Mouse (Mus musculus) myocyte (in vitro differentiated cells): Measurements from ENCODE around the gene Ctsl. TPM values are rescaled to one million over a fixed set of nuclear protein-coding genes. Genes with fewer than 3 reads are reported as not detected.

ENCODE experiments used
- H3K27me3 ChIP-seq: one replicate; pipeline ENCODE4 v1.6.1; 2011; ENCODE audit not compliant: control insufficient read depth, insufficient read depth, insufficient read length
- H3K36me3 ChIP-seq: one replicate; pipeline ENCODE4 v1.6.1; 2011; ENCODE audit not compliant: control insufficient read depth, insufficient read depth
- H3K4me2 ChIP-seq: one replicate; pipeline ENCODE4 v1.6.1; 2011; ENCODE audit warnings: low read depth, control low read depth
- H3K4me3 ChIP-seq: one replicate; pipeline ENCODE4 v1.5.1; 2011; ENCODE audit warnings: mild to moderate bottlenecking, control low read depth, moderate library complexity
- H3K79me2 ChIP-seq: one replicate; pipeline ENCODE4 v1.6.1; 2011; ENCODE audit not compliant: control insufficient read depth, insufficient read depth
- H3ac ChIP-seq: one replicate; pipeline ENCODE4 v1.6.1; 2011; ENCODE audit not compliant: control insufficient read depth, insufficient read length
- CEBPB ChIP-seq: IDR thresholded peaks from 2 replicates; pipeline ENCODE4 v1.6.1; 2011; ENCODE audit warnings: mild to moderate bottlenecking, moderate library complexity; ENCODE audit not compliant: poor library complexity, insufficient read depth, severe bottlenecking
- E2F4 ChIP-seq: IDR thresholded peaks from one replicate; pipeline ENCODE4 v1.6.1; 2011; ENCODE audit warnings: mild to moderate bottlenecking, control low read depth, moderate library complexity; ENCODE audit not compliant: insufficient read depth
- MAX ChIP-seq: IDR thresholded peaks from one replicate; pipeline ENCODE4 v1.6.1; 2011; ENCODE audit warnings: low read depth, mild to moderate bottlenecking, control low read depth
- MYOD1 ChIP-seq, 3 experiments: IDR thresholded peaks; one replicate each; pipeline ENCODE4 v1.6.1; 2011; ENCODE audit warnings: control low read depth in 2 of 3, low read depth in 2 of 3, mild to moderate bottlenecking in 2 of 3, moderate library complexity in 1 of 3; ENCODE audit not compliant: insufficient read length in 2 of 3, control insufficient read depth in 1 of 3
- MYOG ChIP-seq, 3 experiments: IDR thresholded peaks; one replicate each; pipeline ENCODE4 v1.6.1; 2011; ENCODE audit warnings: control low read depth in 2 of 3, low read depth in 2 of 3, mild to moderate bottlenecking in 2 of 3; ENCODE audit not compliant: insufficient read length in 2 of 3, control insufficient read depth in 1 of 3, insufficient read depth in 1 of 3
- POLR2A ChIP-seq: IDR thresholded peaks from one replicate; pipeline ENCODE4 v1.6.1; 2011; ENCODE audit warnings: low read depth, mild to moderate bottlenecking, control low read depth, moderate library complexity; ENCODE audit not compliant: insufficient read length
- POLR2AphosphoS2 ChIP-seq: IDR thresholded peaks from one replicate; pipeline ENCODE4 v1.6.1; 2011; ENCODE audit warnings: low read depth, control low read depth; ENCODE audit not compliant: insufficient read length
- REST ChIP-seq: IDR thresholded peaks from one replicate; pipeline ENCODE4 v1.6.1; 2011; ENCODE audit warnings: mild to moderate bottlenecking, control low read depth, moderate library complexity; ENCODE audit not compliant: insufficient read depth, insufficient read length
- SRF ChIP-seq: IDR thresholded peaks from one replicate; pipeline ENCODE4 v1.6.1; 2011; ENCODE audit warnings: low read depth; ENCODE audit not compliant: control insufficient read depth, insufficient read length
- TCF12 ChIP-seq: IDR thresholded peaks from one replicate; pipeline ENCODE4 v1.6.1; 2011; ENCODE audit warnings: mild to moderate bottlenecking, control low read depth; ENCODE audit not compliant: poor library complexity, insufficient read depth, severe bottlenecking
- TCF3 ChIP-seq: IDR thresholded peaks from one replicate; pipeline ENCODE4 v1.6.1; 2011; ENCODE audit warnings: low read depth, control low read depth; ENCODE audit not compliant: insufficient read length
- USF1 ChIP-seq: IDR thresholded peaks from one replicate; pipeline ENCODE4 v1.6.1; 2011; ENCODE audit warnings: low read depth, mild to moderate bottlenecking, control low read depth, moderate library complexity
- polyA plus RNA-seq: library from polyadenylated mRNA; unstranded; fragments of >200 nt; fragmentation: generic; extraction: Trizol; gene quantifications from one replicate; pipeline ENCODE4 v1.2.1, GENCODE M21; 2012; ENCODE audit warnings: missing spikeins

Gene Ctsl
- polyA plus RNA-seq, 1 experiment = 778 TPM

DNA sequence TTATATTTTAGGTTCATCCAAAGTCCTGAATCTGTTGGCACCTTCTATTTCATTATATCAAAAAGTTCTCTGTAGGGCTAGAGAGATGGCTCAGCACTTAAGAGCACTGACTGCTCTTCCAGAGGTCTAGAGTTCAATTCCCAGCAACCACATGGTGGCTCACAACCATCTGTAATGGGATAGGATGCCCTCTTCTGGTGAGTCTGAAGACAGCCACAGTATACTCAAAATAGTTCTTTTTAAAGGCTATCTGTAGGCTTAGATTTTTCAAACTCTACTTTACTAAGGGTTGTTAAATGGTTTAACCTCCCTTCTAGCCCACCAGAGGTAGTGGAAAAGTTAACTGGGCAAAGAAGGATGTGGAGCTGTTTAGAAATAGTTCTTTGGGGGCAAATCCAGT is 50.9 kb downstream of the Ctsl start:
- TF ChIP-seq POLR2AphosphoS2 (no peak), POLR2A (no peak), CEBPB (no peak)
- H3K4me3 ChIP-seq = no peak overlapping the region
- H3K4me2 ChIP-seq = no peak overlapping the region
- no peaks in the 10 kb centered on the region for H3K36me3 ChIP-seq
- H3ac ChIP-seq = no peak overlapping the region
- no peaks in the 10 kb centered on the region for H3K79me2 ChIP-seq
- H3K27me3 ChIP-seq = no peaks in the 10 kb centered on the region

- no peak overlapping the region for H3K4me2 ChIP-seq
- H3K79me2 ChIP-seq = no peaks in the 10 kb centered on the region
- H3K27me3 ChIP-seq = no peaks in the 10 kb centered on the region
- H3K4me3 ChIP-seq = no peak overlapping the region
- no peak overlapping the region for H3ac ChIP-seq
- no peak for TF ChIP-seq CEBPB
- TF ChIP-seq MAX = no peak
- TF ChIP-seq POLR2A = no peak
- TF ChIP-seq TCF12 = no peak
- no peak for TF ChIP-seq SRF
- no peak for TF ChIP-seq USF1
- no peak for TF ChIP-seq MYOD1 (IDR thresholded peaks at IDR 0.05; ENCODE audit: control insufficient read depth in 1 of 3, insufficient read length in 2 of 3, low read depth in 2 of 3)
- TF ChIP-seq REST = no peak
- no peak for TF ChIP-seq TCF3
- TF ChIP-seq E2F4 = no peak
- TF ChIP-seq POLR2AphosphoS2 = no peak
- TF ChIP-seq MYOG (IDR thresholded peaks at IDR 0.05; ENCODE audit: control insufficient read depth in 1 of 3, insufficient read depth in 1 of 3, insufficient read length in 2 of 3, low read depth in 2 of 3) = no peak
- H3K36me3 ChIP-seq = no peaks in the 10 kb centered on the region
Observed at GRCm38 (mm10) chr13:64318355-64318754, 52.3 kb downstream of the Ctsl start.

- TF ChIP-seq E2F4 (no peak), MYOD1 (IDR thresholded peaks at IDR 0.05; ENCODE audit: control insufficient read depth in 1 of 3, insufficient read length in 2 of 3, low read depth in 2 of 3) (no peak)
- H3K79me2 ChIP-seq = peaks cover 3% of the 10 kb centered on the region
Observed at GRCm38 (mm10) chr13:64315483-64316050, 55.1 kb downstream of the Ctsl start.

DNA sequence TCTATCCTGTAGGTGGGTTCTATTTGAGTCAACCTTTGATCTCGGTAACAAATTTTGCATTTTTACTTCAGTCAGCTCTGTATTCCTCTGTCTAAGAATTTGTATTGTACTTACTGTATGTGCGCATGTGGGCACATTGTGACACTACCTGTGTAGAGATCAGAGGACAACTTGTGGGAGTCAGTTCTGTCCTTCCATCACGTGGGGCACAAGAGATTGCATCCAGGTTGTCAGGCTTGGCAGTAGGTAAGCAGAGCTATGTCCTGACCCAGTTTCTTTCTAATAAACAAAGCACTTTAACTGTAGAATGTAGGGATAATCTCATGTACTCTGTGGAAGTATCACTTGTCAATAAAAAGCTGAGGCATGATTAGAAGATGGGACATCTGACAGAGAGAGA is 56.6 kb downstream of the Ctsl start:
- H3K4me2 ChIP-seq = no peak overlapping the region
- H3K79me2 ChIP-seq = peaks cover 9% of the 10 kb centered on the region
- H3ac ChIP-seq = no peak overlapping the region
- no peak for TF ChIP-seq TCF3
- no peak for TF ChIP-seq MYOD1 (IDR thresholded peaks at IDR 0.05; ENCODE audit: control insufficient read depth in 1 of 3, insufficient read length in 2 of 3, low read depth in 2 of 3)
- TF ChIP-seq CEBPB = no peak
- TF ChIP-seq REST = no peak
- TF ChIP-seq MAX = no peak
- no peak for TF ChIP-seq POLR2A
- TF ChIP-seq USF1 = no peak
- no peak for TF ChIP-seq TCF12
- no peak for TF ChIP-seq MYOG (IDR thresholded peaks at IDR 0.05; ENCODE audit: control insufficient read depth in 1 of 3, insufficient read depth in 1 of 3, insufficient read length in 2 of 3, low read depth in 2 of 3)
- no peak for TF ChIP-seq E2F4
- TF ChIP-seq POLR2AphosphoS2 = no peak
- TF ChIP-seq SRF = no peak
- no peaks in the 10 kb centered on the region for H3K36me3 ChIP-seq
- H3K27me3 ChIP-seq = no peaks in the 10 kb centered on the region
- H3K4me3 ChIP-seq = no peak overlapping the region

More at GRCm38 (mm10) chr13:64315483-64316050, 55.1 kb downstream of the Ctsl start:
- Histone ChIP-seq H3ac (no peak overlapping the region), H3K27me3 (no peaks in the 10 kb centered on the region), H3K36me3 (no peaks in the 10 kb centered on the region), H3K4me3 (no peak overlapping the region), H3K4me2 (no peak overlapping the region)

GRCm38 (mm10) chr13:64312916-64313289 is 57.8 kb downstream of the Ctsl start:
- H3K79me2 ChIP-seq = peaks cover 9% of the 10 kb centered on the region
- peak overlapping the region; percentile 65 for H3ac ChIP-seq
- no peaks in the 10 kb centered on the region for H3K36me3 ChIP-seq
- H3K27me3 ChIP-seq = no peaks in the 10 kb centered on the region
- TF ChIP-seq SRF = no peak
- no peak for TF ChIP-seq MYOG (IDR thresholded peaks at IDR 0.05; ENCODE audit: control insufficient read depth in 1 of 3, insufficient read depth in 1 of 3, insufficient read length in 2 of 3, low read depth in 2 of 3)
- no peak for TF ChIP-seq POLR2A
- TF ChIP-seq TCF3 = no peak
- TF ChIP-seq POLR2AphosphoS2 = no peak
- TF ChIP-seq MAX = no peak
- TF ChIP-seq CEBPB = no peak
- no peak for TF ChIP-seq REST
- peak overlapping the region; percentile 71 for H3K4me3 ChIP-seq
- H3K4me2 ChIP-seq = peak overlapping the region; percentile 78
